Mouse (Mus musculus): ENCODE measurements around the gene Etfbkmt.
"Not testable (repeated sequence)": the region's sequence is repeated elsewhere in the genome, so short reads cannot be mapped to it uniquely, and the experiment has no call there.

Gene Etfbkmt

GRCm38 (mm10) chr6:149187371-149187770 is 47.7 kb downstream of the Etfbkmt start:
- no peak for DNase-seq

DNA sequence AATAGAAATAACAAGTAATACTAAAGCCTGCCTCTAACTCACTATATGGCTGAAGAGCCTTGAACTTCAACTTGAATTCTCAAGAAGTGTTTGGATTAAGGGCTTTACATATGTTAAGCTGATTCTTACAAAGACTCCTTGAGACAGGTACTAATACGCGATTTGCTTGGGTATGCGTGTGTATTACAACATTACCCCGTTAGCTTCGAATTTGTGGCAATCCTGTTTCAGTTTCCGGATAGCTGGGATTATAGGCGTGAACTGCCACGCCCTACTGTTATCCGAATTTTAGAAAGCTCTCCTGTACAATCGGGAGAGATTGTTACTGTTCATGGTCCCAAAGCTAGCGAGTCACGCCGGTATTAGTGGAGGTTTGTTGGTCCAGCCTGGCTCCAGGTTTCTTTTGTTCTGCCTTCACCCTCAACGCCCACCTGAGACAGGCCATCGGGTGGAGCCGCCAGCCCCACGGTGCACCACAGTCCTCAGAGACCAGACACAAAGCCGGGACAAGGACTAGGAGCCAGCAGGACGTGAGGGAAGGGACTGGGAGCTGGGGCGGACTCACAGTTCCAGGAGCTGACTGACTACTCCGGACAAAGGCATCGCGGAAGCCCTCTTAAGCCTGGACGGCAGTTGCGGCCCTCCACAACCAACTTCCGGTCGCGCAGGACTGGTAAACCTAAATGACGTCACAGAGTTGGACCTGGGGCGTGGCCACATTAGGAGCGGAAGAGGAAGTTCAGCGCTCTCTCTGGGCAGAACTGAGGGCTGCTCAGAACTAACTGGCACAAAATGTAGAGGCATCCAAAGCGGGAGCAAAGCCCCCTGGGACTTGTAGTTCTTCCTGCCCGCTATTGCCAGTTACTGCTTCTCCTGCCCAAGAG is 48.6 kb downstream of the Etfbkmt start, which contains the start of gene Amn1:
TSS of gene Amn1 (minus strand) at position 672 of the 884 bp plus-strand sequence.
- peak; percentile 95 to 96 for DNase-seq

DNA sequence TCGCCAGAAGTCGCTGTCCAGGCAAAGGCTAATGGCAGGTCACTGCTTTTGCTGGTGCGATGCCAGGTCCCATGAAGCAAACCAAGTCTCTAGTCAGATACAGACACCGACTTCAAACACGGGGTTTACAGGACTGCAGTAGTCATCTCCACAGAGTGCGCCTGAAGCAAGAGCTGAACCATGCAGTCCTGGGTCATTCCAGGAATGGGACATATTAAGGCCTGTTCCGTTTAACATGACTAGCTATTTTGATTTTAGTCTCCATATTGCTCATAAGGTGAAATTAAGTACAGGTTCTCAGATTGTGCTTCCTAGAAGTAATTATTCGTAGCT is 49.2 kb downstream of the Etfbkmt start:
- no peak for DNase-seq

DNA sequence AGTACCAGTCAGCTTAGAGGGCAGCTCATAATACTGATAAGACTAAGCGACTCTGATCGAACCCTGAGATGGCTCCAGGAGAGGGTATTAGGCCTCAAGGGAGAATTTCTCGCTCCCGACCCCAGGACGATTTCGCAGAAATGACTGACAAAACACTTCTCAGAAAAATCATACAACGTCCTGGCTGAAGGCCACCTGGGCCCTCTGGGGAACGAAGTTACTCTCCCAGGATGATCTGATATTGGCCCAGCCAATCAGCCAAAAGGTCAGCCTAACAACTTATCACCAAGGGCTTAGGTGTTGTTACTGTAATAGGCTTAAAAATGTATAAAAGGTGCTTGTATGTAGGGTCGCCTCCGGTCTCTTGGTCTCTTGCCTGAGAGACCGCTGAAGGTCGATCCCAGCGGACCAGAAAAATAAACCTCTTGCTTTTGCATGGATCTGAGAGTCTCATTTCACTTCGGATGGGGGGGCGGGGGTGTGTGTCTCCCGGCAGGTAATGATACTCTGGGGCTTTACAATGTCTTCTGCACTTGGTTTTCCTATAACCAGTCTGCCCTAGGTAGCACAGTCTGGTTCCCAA is 49.8 kb downstream of the Etfbkmt start:
- peak; percentile 22 to 42 for DNase-seq

DNA sequence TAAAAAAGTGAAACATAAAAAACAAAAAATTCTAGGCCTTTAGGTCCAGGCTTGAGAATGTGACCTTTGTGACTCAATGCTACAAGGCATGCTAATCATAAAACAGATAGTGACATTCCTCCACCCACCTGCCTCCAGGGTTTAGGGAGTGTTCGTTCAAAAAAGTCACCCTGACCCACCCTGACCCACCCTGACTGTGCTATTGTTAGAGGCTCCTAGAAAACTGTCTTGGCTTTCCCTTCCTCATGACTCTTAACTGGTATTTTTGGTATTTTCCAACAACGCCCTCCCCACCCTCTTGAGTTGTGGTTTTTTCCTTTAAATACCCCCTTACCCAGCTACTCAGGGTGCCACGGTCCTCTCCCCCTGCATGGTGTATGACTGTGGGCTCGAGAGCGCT is 52.3 kb downstream of the Etfbkmt start:
- not testable (repeated sequence) for DNase-seq

DNA sequence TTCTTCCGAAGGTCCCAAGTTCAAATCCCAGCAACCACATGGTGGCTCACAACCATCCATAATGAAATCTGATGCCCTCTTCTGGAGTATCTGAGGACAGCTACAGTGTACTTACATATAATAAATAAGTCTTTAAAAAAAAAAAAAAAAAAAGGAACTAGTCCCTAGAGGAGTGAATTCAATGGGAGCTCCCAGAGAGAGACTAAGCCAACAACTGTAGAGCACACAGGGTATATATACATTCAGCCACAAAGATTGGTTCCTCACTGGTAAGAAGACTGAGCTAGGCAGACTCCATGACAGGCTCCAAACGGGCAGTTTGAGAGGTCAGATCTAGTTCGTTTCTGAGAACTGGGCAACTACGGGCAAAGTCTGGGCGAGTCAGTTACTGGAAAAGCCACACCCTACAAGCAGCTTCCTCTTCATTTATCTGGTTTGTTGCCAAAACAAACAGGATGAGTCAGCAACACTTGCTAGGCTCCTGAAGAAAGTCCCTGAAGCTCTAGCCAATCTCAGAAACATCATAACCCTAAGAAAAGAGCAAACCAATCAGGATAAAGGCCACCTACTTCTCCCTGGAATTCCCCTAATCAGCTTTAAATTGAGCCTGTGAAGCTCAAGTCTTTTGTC is 53.7 kb downstream of the Etfbkmt start:
- DNase-seq = no peak

DNA sequence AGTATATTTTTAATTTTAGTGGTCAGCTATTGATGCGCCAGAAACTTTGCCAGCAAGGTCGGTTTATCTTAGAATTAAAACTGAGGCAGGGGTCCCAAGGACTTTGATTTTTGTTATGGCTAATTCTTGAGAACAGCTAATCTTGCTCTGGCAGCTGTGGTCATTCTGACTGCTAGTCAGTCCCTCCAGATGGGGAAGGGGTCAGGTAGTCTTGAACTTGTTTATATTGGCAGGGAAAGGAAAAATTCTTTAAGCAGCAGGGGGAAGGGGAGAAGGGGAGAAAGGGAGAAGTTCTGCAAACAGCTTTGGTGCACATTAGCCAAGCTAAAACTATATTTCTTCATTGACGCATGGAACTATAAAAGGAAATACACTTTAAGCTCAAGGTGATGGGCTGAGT is 57.5 kb downstream of the Etfbkmt start:
- no peak for DNase-seq

GRCm38 (mm10) chr6:149198572-149198971 is 58.9 kb downstream of the Etfbkmt start:
- no peak for DNase-seq
